Mouse (Mus musculus) forebrain, embryonic 10.5 days (tissue): ENCODE measurements around the gene Ddx28. TPM values are rescaled to one million over a fixed set of nuclear protein-coding genes. Genes with fewer than 3 reads are reported as not detected.

Source experiments
- polyA plus RNA-seq: library from polyadenylated mRNA; unstranded; fragments of >200 nt; fragmentation: Nextera tagmentation; extraction: Ambion mirVana; gene quantifications from 2 replicates; pipeline ENCODE4 v1.2.1, GENCODE M21; 2016

Ddx28 gene
- polyA plus RNA-seq, 1 experiment from 2014 or later: 24.0 TPM

Other genes starting within 250 kb of the Ddx28 start
- gene Ranbp10, start 184.5 kb downstream of the Ddx28 start, polyA plus RNA-seq: 9.5 and 11.1 TPM in 2 replicates
- 0.06 and 0.07 TPM in 2 replicates for gene Tsnaxip1, start 184.2 kb downstream of the Ddx28 start, polyA plus RNA-seq
- gene Cenpt, start 158.6 kb downstream of the Ddx28 start, polyA plus RNA-seq: 49.5 and 57.9 TPM in 2 replicates
- 80.2 and 81.3 TPM in 2 replicates for gene Thap11, start 156.8 kb downstream of the Ddx28 start, polyA plus RNA-seq
- 394 and 447 TPM in 2 replicates for gene Nutf2, start 151.3 kb downstream of the Ddx28 start, polyA plus RNA-seq
- gene Edc4, start 131.0 kb downstream of the Ddx28 start, polyA plus RNA-seq: 73.7 and 75.2 TPM in 2 replicates
- 0.33 and 0.65 TPM in 2 replicates for gene Nrn1l, start 118.3 kb downstream of the Ddx28 start, polyA plus RNA-seq
- gene Pskh1, start 111.4 kb downstream of the Ddx28 start, polyA plus RNA-seq: 29.6 and 29.9 TPM in 2 replicates
- gene Ctrl, start 78.0 kb downstream of the Ddx28 start, polyA plus RNA-seq: 1.5 and 2.1 TPM in 2 replicates
- 28.9 and 31.5 TPM in 2 replicates for gene Psmb10, start 73.4 kb downstream of the Ddx28 start, polyA plus RNA-seq
- gene Lcat, start 68.5 kb downstream of the Ddx28 start, polyA plus RNA-seq: 0.76 and 1.4 TPM in 2 replicates
- gene Slc12a4, start 45.8 kb downstream of the Ddx28 start, polyA plus RNA-seq: 14.9 and 17.8 TPM in 2 replicates
- gene Dpep3, start 32.5 kb downstream of the Ddx28 start, polyA plus RNA-seq: not detected in 2 replicates
- gene Dus2, start 20.5 kb downstream of the Ddx28 start, polyA plus RNA-seq: 19.4 and 20.5 TPM in 2 replicates
- not detected in 2 replicates for gene Dpep2nb, start 5.9 kb downstream of the Ddx28 start, polyA plus RNA-seq
- gene Nfatc3, start 47.0 kb upstream of the Ddx28 start, polyA plus RNA-seq: 6.6 TPM in 2 replicates
- 2.0 and 2.6 TPM in 2 replicates for gene Esrp2, start 125.1 kb upstream of the Ddx28 start, polyA plus RNA-seq
- 12.6 and 14.0 TPM in 2 replicates for gene Pla2g15, start 138.5 kb upstream of the Ddx28 start, polyA plus RNA-seq
- gene Slc7a6, start 157.0 kb upstream of the Ddx28 start, polyA plus RNA-seq: 86.5 and 87.9 TPM in 2 replicates
- gene Slc7a6os, start 199.1 kb upstream of the Ddx28 start, polyA plus RNA-seq: 36.5 and 37.2 TPM in 2 replicates
- 88.6 and 89.1 TPM in 2 replicates for gene Prmt7, start 199.1 kb upstream of the Ddx28 start, polyA plus RNA-seq